Mouse (Mus musculus) heart, embryonic 16.5 days (tissue): Measurements from ENCODE around the gene Timm8a2. TPM values are rescaled to one million over a fixed set of nuclear protein-coding genes. Genes with fewer than 3 reads are reported as not detected.

Experiments
- ATAC-seq: fragments of 200-750 bp; cut with Nextera tagmentation; replicated peaks from 2 replicates; pipeline ENCODE4 v1.8.0; 2017; ENCODE audit warnings: moderate number of reproducible peaks; ENCODE audit not compliant: insufficient read depth, low FRiP score; ENCODE audit errors: extremely low read depth
- H3K27ac ChIP-seq: fragments of 300-500 bp; sonication (generic); 2 replicates; pipeline ENCODE4 v1.5.1; 2014; ENCODE audit warnings: mild to moderate bottlenecking, low read length, control low read depth, moderate library complexity
- H3K27me3 ChIP-seq: fragments of 300-500 bp; sonication (generic); 2 replicates; pipeline ENCODE4 v1.6.1; 2014; ENCODE audit warnings: low read length, mixed read lengths; ENCODE audit not compliant: control insufficient read depth, insufficient read depth
- H3K36me3 ChIP-seq: fragments of 300-500 bp; sonication (generic); 2 replicates; pipeline ENCODE4 v1.6.1; 2014; ENCODE audit not compliant: control insufficient read depth, insufficient read depth
- H3K4me1 ChIP-seq: fragments of 300-500 bp; sonication (generic); 2 replicates; pipeline ENCODE4 v1.6.1; 2014; ENCODE audit warnings: low read length, mixed read lengths; ENCODE audit not compliant: control insufficient read depth, insufficient read depth
- H3K4me2 ChIP-seq: fragments of 300-500 bp; sonication (generic); 2 replicates; pipeline ENCODE4 v1.6.1; 2014; ENCODE audit warnings: low read depth, mild to moderate bottlenecking, control low read depth, low read length
- H3K4me3 ChIP-seq: fragments of 300-500 bp; sonication (generic); 2 replicates; pipeline ENCODE4 v1.5.1; 2014; ENCODE audit warnings: mild to moderate bottlenecking, control low read depth, low read length
- H3K9ac ChIP-seq: fragments of 300-500 bp; sonication (generic); 2 replicates; pipeline ENCODE4 v1.6.1; 2014; ENCODE audit warnings: low read length, control low read depth
- H3K9me3 ChIP-seq: fragments of 300-500 bp; sonication (generic); replicated peaks from 2 replicates; pipeline ENCODE4 v1.6.1; 2016; ENCODE audit warnings: low read length; ENCODE audit not compliant: control insufficient read depth
- WGBS: fragments of 180-500 bp; shearing (Covaris S2); extraction: QIAGEN DNeasy Blood & Tissue Kit; methylation state at CpG from one replicate; pipeline ENCODE4 v1.1.7; 2014; 5-methylcytosine and 5-hydroxymethylcytosine counted together
- polyA plus RNA-seq: library from polyadenylated mRNA; unstranded; fragments of >200 nt; fragmentation: Nextera tagmentation; extraction: Ambion mirVana; gene quantifications from 2 replicates; pipeline ENCODE4 v1.2.1, GENCODE M21; 2015

Gene Timm8a2
- polyA plus RNA-seq, 1 experiment from 2014 or later, result not detected

DNA sequence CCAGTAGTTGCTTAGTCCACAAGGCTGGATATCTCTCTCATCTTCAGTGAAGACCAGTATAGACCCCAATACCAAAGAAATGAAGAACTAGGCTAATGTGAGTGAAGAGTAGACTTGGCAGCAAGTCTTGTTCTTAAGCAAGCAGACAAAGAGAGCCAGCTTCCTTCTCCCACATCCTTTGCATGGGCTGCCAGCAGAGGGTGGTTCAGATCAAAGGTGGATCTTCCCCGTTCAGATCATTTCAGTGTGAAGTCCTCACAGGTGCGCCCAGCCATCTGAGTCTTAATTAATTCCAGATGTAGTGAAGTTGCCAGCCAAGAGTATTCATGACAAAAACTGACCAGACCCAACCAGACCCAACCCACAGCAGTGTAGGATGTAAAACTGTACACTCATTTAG is 16.5 kb upstream of the Timm8a2 start:
- no peaks in the 10 kb centered on the region for H3K27me3 ChIP-seq
- peaks cover 2% of the 10 kb centered on the region; the same call in 1 of the 2 replicates for H3K36me3 ChIP-seq
- H3K4me2 ChIP-seq, result no peak overlapping the region
- H3K4me1 ChIP-seq, result peaks cover 26% of the 10 kb centered on the region
- no peak for ATAC-seq
- H3K27ac ChIP-seq, result no peak overlapping the region
- WGBS, result 76% methylated on average over 2 of the region's 2 CpGs
- no peak overlapping the region for H3K9ac ChIP-seq
- no peak overlapping the region for H3K4me3 ChIP-seq
- H3K9me3 ChIP-seq, result no peaks in the 10 kb centered on the region

DNA sequence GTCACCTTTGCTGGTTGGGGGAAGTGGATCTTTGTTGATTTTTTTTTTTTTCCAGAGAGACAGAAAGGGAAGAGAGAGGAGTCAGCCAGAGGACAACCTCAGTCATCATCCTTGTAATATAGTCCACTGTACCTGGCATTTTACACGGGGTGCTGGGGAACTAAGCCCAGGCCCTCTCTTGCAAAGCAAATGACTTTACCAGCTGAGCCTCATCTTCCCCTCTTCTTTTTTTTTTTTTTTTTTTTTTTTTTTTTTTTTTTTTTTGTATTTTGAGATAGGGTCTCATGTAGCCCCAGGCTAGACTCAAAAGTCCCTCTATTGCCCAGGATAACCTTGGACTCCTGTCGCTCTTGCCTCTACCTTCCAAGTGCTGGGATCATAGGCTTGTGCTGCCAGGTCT is 15.1 kb upstream of the Timm8a2 start:
- ATAC-seq, result no peak
- Histone ChIP-seq H3K4me2 (no peak overlapping the region), H3K9me3 (no peaks in the 10 kb centered on the region), H3K27me3 (no peaks in the 10 kb centered on the region), H3K36me3 (peaks cover 2% of the 10 kb centered on the region; the same call in 1 of the 2 replicates), H3K4me1 (peaks cover 26% of the 10 kb centered on the region), H3K27ac (no peak overlapping the region), H3K4me3 (no peak overlapping the region), H3K9ac (no peak overlapping the region)
- WGBS, result 94% methylated on average over 2 of the region's 2 CpGs

DNA sequence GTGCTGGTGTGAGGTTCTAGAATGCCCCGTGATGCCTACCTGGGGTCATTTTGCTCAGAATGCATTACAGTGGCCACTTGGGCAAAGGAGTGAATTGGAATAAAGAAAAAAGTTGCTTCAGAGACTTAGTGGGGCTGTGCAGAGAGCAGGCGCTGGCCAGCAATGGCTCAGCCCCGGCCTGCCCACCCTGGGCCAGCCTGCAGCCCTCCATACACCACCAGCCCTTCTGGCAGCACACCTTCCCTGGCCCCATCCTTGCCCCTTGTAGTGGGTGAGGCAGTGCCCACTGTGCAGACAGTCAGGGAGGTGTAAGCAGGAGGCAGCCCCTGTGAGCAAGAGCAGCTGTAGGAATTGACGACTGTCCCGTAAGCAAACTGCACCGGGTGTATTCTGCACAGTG is 13.9 kb upstream of the Timm8a2 start:
- Histone ChIP-seq H3K27me3 (no peaks in the 10 kb centered on the region), H3K9me3 (no peaks in the 10 kb centered on the region), H3K4me1 (peaks cover 20% of the 10 kb centered on the region), H3K9ac (no peak overlapping the region), H3K4me3 (no peak overlapping the region), H3K27ac (no peak overlapping the region), H3K36me3 (peaks cover 2% of the 10 kb centered on the region; the same call in 1 of the 2 replicates), H3K4me2 (no peak overlapping the region)
- no peak for ATAC-seq
- WGBS, result 89% methylated on average over 6 of the region's 6 CpGs

DNA sequence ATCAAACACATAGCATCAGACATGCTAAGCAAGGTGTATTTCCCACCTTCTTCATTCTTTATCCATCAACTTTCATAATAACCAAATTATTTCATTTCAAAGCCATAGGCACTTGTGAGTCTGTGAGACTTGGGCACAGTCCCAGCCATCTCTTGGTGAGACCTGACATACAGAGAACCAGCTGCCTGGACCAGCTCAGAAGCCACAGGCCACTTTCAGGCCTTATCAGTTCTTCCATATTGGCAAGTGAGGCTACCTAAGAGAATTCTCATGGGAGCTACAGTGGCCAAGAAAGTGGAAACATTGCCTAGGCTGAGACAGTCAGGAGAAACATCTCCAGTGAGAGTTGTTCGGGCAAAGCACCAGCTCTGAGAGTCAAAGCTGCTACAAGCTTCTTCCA is 11.4 kb upstream of the Timm8a2 start:
- 84% methylated on average over 1 of the region's 1 CpGs for WGBS
- peaks cover 6% of the 10 kb centered on the region; the same call in 1 of the 2 replicates for H3K4me1 ChIP-seq
- H3K9me3 ChIP-seq, result no peaks in the 10 kb centered on the region
- H3K4me2 ChIP-seq, result no peak overlapping the region
- H3K27ac ChIP-seq, result no peak overlapping the region
- no peak overlapping the region for H3K9ac ChIP-seq
- peaks cover 2% of the 10 kb centered on the region; the same call in 1 of the 2 replicates for H3K36me3 ChIP-seq
- no peak for ATAC-seq
- no peaks in the 10 kb centered on the region for H3K27me3 ChIP-seq
- H3K4me3 ChIP-seq, result no peak overlapping the region

DNA sequence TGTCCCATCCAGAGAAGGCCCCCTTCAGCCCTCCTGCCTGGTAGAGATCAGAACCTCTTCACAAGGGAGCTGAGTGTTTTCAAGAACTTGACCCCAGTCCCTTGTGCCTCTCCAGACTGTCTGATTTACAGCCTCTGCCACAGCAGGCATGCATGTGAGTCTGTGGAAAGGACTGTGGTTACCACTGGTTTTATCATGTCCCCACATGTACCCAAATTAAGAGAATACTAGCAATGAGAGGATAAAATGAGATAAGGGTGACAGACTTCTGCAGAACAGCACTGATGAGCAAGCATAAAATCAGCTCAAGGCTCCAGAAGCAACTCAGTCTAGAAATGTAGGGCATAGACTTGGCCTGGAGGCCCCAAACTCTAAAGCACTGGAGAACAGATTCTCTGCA is 10.5 kb upstream of the Timm8a2 start:
- ATAC-seq, result no peak
- H3K27me3 ChIP-seq, result no peaks in the 10 kb centered on the region
- no peaks in the 10 kb centered on the region for H3K9me3 ChIP-seq
- H3K9ac ChIP-seq, result no peak overlapping the region
- no peak overlapping the region for H3K27ac ChIP-seq
- H3K4me1 ChIP-seq, result peaks cover 6% of the 10 kb centered on the region; the same call in 1 of the 2 replicates
- no peak overlapping the region for H3K4me3 ChIP-seq
- no peak overlapping the region for H3K4me2 ChIP-seq
- H3K36me3 ChIP-seq, result peaks cover 2% of the 10 kb centered on the region; the same call in 1 of the 2 replicates

DNA sequence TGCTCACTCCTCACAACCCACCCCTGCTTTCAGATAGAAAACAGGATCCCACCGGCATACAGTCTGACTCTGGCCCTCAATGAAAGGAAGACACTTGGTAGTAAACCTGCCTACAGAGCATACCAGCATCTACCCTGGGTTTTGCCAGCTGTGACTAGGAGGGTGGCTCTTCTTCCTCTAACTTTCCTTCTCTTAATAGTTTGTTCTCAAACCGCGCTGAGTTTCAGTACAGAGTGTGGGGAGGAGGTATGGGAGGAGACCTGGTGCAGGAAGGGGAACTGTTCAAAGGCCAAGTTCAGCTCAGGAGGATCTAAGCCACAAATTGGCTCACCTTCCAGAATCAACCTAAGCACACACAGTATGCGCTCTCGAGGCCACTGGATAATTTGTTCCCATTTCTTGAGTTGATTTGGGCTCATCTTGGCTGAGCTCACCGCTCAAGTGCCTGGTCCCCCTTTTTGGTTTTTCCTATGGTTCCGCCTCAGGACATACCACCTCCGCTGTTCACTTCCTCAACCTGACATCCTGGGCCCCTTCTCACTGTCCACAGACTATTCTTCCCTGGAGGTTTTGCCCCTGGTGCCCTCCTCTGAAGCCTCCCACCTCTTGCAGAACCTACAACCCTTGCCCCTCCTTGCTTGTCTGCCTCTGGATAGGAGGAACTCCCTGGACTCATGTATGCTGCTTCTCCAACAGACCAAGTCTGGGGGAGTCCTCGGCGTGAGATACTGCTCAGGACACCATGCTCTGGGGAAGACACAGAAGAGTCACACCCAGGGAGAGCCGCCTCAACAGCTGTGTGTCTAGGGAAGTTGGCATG is 5.3 kb upstream of the Timm8a2 start:
- Histone ChIP-seq H3K4me2 (no peak overlapping the region), H3K4me1 (peaks cover 3% of the 10 kb centered on the region; the same call in 1 of the 2 replicates), H3K9me3 (no peaks in the 10 kb centered on the region), H3K4me3 (no peak overlapping the region), H3K9ac (no peak overlapping the region), H3K27ac (no peak overlapping the region), H3K27me3 (no peaks in the 10 kb centered on the region), H3K36me3 (no peaks in the 10 kb centered on the region)
- ATAC-seq, result no peak
- WGBS, result 81% methylated on average over 11 of the region's 11 CpGs

DNA sequence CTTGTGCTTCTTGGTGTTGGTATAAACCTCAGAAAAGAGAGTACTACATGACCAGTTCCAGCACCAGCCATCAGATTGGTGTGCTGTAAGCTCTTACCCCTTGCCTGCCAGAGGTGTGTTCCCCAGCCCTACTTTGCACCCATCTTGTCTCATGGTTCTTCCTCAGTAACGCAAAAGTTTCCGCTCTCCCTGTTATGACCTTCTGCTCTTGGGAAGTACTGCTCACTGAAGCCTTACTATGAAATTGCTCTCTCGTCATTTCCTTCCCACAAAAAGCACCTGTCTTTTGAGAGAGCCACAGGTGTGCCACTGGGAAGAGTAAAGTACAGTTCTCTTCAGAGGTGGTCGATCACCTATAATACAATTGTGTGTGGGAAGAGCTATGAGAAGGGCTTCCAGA is 4.6 kb upstream of the Timm8a2 start:
- H3K9ac ChIP-seq, result no peak overlapping the region
- H3K27ac ChIP-seq, result no peak overlapping the region
- no peaks in the 10 kb centered on the region for H3K27me3 ChIP-seq
- H3K4me2 ChIP-seq, result no peak overlapping the region
- no peak for ATAC-seq
- no peak overlapping the region for H3K4me3 ChIP-seq
- WGBS, result 86% methylated on average over 4 of the region's 4 CpGs
- no peaks in the 10 kb centered on the region; the same call in 1 of the 2 replicates for H3K9me3 ChIP-seq
- H3K4me1 ChIP-seq, result peaks cover 3% of the 10 kb centered on the region; the same call in 1 of the 2 replicates
- no peaks in the 10 kb centered on the region for H3K36me3 ChIP-seq

DNA sequence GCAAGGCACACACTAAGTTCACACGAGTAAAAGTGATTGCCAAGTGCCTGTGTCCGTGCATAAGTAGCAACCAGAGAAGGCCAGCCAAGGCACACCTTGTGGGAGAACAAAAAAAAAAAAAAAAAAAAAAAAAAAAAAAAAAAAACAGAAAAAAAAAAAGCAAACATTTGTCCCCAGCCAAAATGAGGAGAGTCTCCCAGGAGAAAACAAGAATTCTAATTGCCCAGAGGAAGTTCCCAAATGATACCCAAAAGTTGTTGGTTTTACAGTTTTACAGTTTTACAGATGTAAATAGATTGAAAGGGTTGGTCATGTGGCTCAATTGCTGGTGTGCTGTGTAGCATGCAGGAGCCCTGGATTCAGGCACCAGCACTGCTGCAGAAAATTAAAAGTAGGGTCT is 2.4 kb upstream of the Timm8a2 start:
- Histone ChIP-seq H3K4me1 (peaks cover 3% of the 10 kb centered on the region; the same call in 1 of the 2 replicates), H3K9me3 (peaks cover 4% of the 10 kb centered on the region), H3K27ac (no peak overlapping the region), H3K4me3 (no peak overlapping the region), H3K4me2 (no peak overlapping the region), H3K36me3 (no peaks in the 10 kb centered on the region), H3K9ac (no peak overlapping the region), H3K27me3 (no peaks in the 10 kb centered on the region)
- ATAC-seq, result no peak
- 74% methylated on average over 2 of the region's 2 CpGs for WGBS

DNA sequence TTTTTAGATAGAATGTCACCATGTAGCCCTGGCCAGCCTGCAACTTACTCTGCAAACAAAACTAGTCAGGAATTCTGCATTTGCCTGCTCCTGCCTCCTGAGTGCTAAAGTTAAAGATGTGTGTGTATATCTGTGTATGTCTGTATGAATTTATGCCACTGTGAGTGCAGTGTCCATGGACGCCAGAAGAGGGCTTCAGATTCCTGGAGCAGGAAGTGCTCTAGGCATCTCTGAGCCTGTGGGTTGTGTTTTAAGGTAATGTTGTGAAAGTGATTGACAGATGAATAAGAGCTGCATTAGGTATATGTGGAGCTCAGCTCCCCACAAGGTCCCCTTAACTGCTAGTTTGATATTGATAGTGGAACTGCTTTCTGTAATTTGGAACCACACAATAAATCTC is 707 bp downstream of the Timm8a2 start:
- Histone ChIP-seq H3K27me3 (no peaks in the 10 kb centered on the region), H3K27ac (no peak overlapping the region), H3K9me3 (peaks cover 4% of the 10 kb centered on the region), H3K9ac (no peak overlapping the region), H3K36me3 (no peaks in the 10 kb centered on the region), H3K4me1 (no peaks in the 10 kb centered on the region), H3K4me3 (no peak overlapping the region), H3K4me2 (no peak overlapping the region)
- ATAC-seq, result no peak
- 95% methylated on average over 1 of the region's 1 CpGs for WGBS
